Mouse (Mus musculus): ENCODE results near the gene Tenm4. TPM values are rescaled to one million over a fixed set of nuclear protein-coding genes. Genes with fewer than 3 reads are reported as not detected.
A peak's percentile ranks its signal among the peaks of the same experiment; 100 is the strongest.
"Not testable (repeated sequence)": the region's sequence is repeated elsewhere in the genome, so short reads cannot be mapped to it uniquely, and the experiment has no call there.

Gene Tenm4
- polyA plus RNA-seq, 1 experiment from 2014 or later, result 31.5 TPM

DNA sequence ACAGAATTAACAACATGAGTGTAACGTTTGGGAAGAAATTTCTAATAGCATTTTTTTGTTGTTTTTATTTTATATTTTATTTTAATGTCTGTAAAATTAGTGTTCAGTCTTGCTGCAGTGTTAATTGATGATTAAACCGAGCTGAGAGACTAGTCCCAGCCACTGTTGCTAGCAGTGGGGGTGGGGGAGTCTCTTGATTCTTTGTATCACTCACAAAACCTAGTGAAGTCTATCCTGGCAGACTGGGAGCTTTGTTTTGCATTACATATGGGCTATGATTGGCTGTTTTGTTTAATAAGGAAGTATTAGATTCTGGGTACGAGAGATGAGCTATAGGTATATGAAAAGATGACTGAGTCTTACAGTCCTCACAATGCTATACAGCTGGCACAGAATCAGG, 428.0 kb downstream of the Tenm4 start:
- no peak overlapping the region for H3K4me3 ChIP-seq
- peaks cover 42% of the 10 kb centered on the region for H3K4me1 ChIP-seq
- no peaks in the 10 kb centered on the region for H3K27me3 ChIP-seq (replicated peaks; ENCODE audit: low read depth, poor library complexity, severe bottlenecking)
- 77% methylated on average over 3 of the region's 3 CpGs for WGBS
- 0 out of 2 replicates have a peak, but pooled peaks cover 5% of the 10 kb centered on the region for H3K36me3 ChIP-seq (replicated peaks)
- no peak for DNase-seq (ENCODE audit: low spot score)
- no peaks in the 10 kb centered on the region for H3K9me3 ChIP-seq
- 0 out of 2 replicates have a peak overlapping the region, but pooled peaks have one; percentile 45 for H3K27ac ChIP-seq (replicated peaks)

DNA sequence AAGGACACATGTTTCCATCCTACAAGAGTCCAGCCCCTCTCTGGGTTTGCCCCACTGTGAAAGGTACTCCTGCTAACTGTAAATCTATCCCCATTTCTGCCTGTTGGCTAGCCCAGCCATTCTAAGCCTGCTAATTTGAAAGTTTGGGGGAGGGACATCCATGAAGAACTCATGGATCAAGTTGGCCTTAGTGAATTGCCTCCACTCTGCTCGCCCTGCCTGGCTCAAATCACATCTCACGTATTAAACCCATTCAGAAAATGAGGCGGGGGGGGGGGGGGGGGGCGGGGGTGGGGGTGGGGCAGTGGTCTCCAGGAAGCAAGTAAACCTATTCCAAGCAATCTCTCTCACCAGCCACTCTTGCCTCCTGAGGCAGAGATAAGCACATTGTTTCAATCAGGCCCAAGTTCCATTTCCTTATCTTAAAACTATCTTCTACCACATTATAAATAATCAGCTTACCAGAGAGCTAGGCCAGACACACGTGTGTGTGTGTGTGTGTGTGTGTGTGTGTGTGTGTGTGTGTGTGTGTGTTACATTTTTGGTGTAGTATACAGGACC, 429.4 kb downstream of the Tenm4 start:
- Histone ChIP-seq H3K9me3 (no peaks in the 10 kb centered on the region), H3K27ac (replicated peaks) (peak overlapping the region; percentile 45), H3K27me3 (replicated peaks; ENCODE audit: low read depth, poor library complexity, severe bottlenecking) (no peaks in the 10 kb centered on the region), H3K4me3 (no peak overlapping the region), H3K4me1 (peaks cover 55% of the 10 kb centered on the region), H3K36me3 (replicated peaks) (no peaks in the 10 kb centered on the region)
- 36% methylated on average over 5 of the region's 5 CpGs for WGBS
- DNase-seq (ENCODE audit: low spot score), result peak; percentile 47

DNA sequence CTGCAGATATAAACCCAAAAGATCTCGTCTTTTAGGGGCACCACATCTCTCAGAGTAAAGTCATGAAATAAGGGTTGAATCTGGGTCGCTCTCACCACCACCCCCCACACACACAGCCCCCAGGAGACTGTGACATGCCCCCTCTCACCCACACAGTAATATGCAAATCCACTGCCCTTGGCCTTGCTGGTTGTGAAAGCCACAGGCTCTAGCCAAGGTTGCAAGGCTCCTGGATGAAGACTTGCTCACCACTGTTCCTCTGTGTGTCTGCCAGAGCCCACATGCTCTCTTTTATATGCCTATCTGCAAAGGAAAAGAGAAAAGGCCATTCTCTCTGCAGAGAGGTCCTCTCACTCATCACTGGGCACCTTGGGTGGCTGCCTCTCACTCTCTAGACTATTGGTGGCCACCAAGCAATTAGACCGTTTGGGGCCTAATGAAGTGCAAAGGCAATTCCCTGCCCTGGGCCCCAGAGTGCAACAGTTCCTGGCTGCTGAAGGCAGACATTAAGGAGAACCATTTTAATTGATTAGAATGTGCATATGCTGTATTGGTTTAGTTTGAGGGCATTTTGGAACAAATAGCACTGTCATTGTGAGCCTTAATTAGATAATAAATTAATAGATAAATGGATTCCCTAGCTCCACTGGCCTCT, 433.2 kb downstream of the Tenm4 start:
- Histone ChIP-seq H3K36me3 (replicated peaks) (no peaks in the 10 kb centered on the region), H3K27ac (replicated peaks) (peak overlapping the region; percentile 83), H3K9me3 (no peaks in the 10 kb centered on the region), H3K4me3 (no peak overlapping the region), H3K27me3 (replicated peaks; ENCODE audit: low read depth, poor library complexity, severe bottlenecking) (no peaks in the 10 kb centered on the region), H3K4me1 (peaks cover 33% of the 10 kb centered on the region)
- 64% methylated on average over 3 of the region's 3 CpGs for WGBS
- no peak for DNase-seq (ENCODE audit: low spot score)

DNA sequence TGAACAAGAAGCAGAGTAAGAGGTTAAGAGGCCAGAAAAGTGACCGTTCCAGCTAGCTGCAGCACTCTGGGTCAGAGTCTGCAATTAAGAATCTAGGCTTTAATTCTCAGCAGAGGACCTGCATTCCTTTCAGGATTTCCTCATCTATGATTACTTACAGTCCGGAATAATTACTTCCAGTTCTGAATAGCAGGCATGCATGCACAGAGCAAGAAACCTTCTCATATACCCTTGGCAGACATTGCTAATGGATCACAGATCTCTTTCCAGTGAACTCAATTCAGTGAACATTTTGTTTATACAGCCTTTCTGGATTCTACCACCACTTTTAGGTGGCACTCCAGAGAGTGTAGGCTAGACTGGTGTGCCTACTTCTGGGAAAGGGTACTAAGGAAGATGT, 434.3 kb downstream of the Tenm4 start:
- DNase-seq (ENCODE audit: low spot score), result peak; percentile 30
- Histone ChIP-seq H3K4me1 (peaks cover 28% of the 10 kb centered on the region), H3K27me3 (replicated peaks; ENCODE audit: low read depth, poor library complexity, severe bottlenecking) (no peaks in the 10 kb centered on the region), H3K27ac (replicated peaks) (peak overlapping the region; percentile 83), H3K4me3 (no peak overlapping the region), H3K36me3 (replicated peaks) (no peaks in the 10 kb centered on the region), H3K9me3 (no peaks in the 10 kb centered on the region)
- WGBS, result 39% methylated on average over 2 of the region's 2 CpGs

DNA sequence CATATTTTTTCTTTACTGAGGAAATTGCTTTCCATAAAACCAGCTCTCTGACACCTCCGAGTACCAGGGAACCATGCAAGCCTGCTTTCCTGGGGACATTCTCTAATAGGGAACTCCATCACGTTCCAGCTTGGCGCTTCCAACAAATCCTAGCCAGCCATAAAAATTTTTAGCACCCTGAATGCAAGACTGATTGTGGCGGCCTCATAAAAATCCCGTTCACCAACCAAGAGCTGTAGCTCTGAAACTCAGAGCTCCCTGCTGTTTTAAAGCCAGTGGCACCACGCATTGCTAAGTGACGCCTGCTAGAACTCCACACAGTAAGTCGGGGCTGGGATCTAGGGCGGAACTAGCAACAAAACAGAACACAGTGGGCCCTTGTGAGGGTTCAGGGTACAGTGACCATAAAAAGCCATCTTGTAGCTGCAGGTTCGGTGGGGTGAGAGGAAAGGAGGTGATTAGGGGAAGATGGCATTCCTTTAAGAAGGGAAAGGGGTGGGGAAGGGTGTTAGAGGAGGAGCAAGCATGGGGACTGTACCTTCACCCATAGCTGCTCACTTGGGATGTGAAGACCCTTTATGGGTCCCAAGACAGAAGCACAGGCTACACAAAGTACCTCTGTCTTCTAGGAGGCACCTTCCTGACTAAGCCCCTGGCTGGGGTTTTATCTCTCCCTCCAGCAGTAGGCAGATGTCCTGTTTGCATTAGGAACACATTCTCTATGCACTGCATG, 439.0 kb downstream of the Tenm4 start:
- WGBS, result 60% methylated on average over 10 of the region's 10 CpGs
- H3K4me3 ChIP-seq, result no peak overlapping the region
- no peak for DNase-seq (ENCODE audit: low spot score)
- H3K4me1 ChIP-seq, result peaks cover 12% of the 10 kb centered on the region
- no peaks in the 10 kb centered on the region for H3K36me3 ChIP-seq (replicated peaks)
- H3K9me3 ChIP-seq, result no peaks in the 10 kb centered on the region
- H3K27ac ChIP-seq (replicated peaks), result peak overlapping the region; percentile 40
- no peaks in the 10 kb centered on the region for H3K27me3 ChIP-seq (replicated peaks; ENCODE audit: low read depth, poor library complexity, severe bottlenecking)

DNA sequence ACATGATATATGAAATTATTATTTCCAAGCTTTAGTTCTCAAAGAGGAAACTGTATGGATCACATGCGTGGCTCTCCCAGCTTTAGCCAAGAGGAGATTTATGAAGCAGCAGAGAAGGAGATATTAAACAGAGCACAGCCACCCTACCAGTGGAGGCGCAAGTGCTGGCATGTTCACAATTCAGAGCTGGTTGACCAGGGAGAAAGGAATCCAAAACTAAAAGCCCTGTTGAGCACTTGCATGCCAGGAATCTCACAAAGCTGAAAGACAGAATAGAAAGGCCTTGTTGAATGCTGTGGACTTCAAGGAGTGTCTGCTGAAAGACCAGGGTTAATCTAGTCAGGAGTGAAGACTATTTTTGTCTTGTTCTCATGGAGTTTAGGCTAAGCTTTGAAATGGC, 446.3 kb downstream of the Tenm4 start:
- H3K4me3 ChIP-seq, result no peak overlapping the region
- peaks cover 26% of the 10 kb centered on the region for H3K4me1 ChIP-seq
- no peaks in the 10 kb centered on the region for H3K9me3 ChIP-seq
- no peaks in the 10 kb centered on the region for H3K27me3 ChIP-seq (replicated peaks; ENCODE audit: low read depth, poor library complexity, severe bottlenecking)
- 93% methylated on average over 2 of the region's 2 CpGs for WGBS
- H3K36me3 ChIP-seq (replicated peaks), result no peaks in the 10 kb centered on the region
- 0 out of 2 replicates have a peak overlapping the region, but pooled peaks have one; percentile 19 for H3K27ac ChIP-seq (replicated peaks)
- no peak for DNase-seq (ENCODE audit: low spot score)

DNA sequence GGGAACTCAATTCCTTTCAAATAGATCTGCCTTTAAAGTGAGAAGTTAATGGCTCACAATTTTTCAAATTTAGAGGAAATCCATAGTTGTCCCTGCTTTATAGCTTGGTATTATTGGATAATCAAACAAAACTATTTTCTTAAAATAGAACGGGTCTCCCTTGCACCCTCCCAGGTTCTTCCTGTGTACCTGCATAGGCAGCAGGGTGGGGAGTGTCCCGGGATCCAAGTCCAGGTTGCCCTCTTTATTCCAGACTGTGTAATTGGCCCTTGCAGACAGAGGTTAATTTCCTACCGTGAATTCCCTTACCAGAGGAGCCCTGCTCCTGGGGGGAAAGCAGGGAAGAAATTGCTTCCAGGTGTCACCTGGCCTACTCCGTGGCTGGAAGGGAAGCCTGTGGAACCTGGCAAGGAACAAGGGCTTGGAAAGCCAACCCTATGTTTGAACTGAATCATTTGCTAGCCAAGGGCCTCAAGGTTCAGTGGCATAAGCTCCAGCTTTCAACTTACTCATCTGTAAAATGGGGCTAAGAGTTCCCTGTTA, 449.0 kb downstream of the Tenm4 start:
- WGBS, result 48% methylated on average over 4 of the region's 4 CpGs
- Histone ChIP-seq H3K27me3 (replicated peaks; ENCODE audit: low read depth, poor library complexity, severe bottlenecking) (no peaks in the 10 kb centered on the region), H3K4me3 (no peak overlapping the region), H3K36me3 (replicated peaks) (no peaks in the 10 kb centered on the region), H3K27ac (replicated peaks) (peak overlapping the region; percentile 54; the same call in 1 of the 2 replicates), H3K4me1 (peaks cover 26% of the 10 kb centered on the region), H3K9me3 (no peaks in the 10 kb centered on the region)
- DNase-seq (ENCODE audit: low spot score), result peak; percentile 62

DNA sequence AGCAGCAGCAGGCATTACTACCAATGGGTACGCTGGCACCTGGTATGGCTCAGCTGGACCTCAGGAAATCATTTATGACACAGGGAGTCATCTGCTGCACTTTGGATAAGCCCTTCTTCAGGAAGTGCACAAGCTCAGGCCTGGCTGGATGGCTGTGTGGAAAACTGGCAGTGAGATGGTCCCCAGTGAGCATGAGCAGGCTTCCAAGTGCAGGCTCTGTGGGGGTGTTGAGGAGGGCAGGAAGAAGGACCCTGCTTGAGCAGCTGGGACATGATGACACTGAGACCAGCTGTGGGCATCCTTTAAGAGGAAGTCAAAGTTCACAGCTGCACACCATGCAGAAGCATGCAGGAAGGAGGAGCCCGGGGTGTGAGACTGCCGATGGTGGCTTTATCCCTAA, 455.3 kb downstream of the Tenm4 start:
- Histone ChIP-seq H3K9me3 (no peaks in the 10 kb centered on the region), H3K27ac (replicated peaks) (no peak overlapping the region), H3K4me3 (no peak overlapping the region), H3K4me1 (peaks cover 12% of the 10 kb centered on the region), H3K36me3 (replicated peaks) (no peaks in the 10 kb centered on the region), H3K27me3 (replicated peaks; ENCODE audit: low read depth, poor library complexity, severe bottlenecking) (no peaks in the 10 kb centered on the region)
- no peak for DNase-seq (ENCODE audit: low spot score)
- WGBS, result 80% methylated on average over 3 of the region's 3 CpGs

DNA sequence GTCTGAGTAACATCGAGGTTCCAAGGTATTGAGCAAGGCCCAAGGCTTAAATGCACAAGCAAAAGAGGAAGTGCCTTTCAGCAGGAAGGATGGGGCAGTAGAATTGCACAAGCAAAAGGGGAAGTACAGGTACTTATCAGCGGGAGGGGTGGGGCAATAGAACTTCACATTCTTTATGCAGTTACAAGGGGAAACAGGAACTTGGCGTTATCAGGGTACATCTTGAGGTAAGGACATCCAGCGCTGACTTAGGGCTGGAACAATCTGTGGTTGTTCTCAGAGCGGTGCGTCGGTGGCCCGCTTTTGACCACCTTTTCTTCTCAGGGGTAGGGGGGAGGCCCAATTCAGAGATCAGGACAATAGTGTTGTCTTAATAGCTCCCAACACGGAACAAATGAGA, 459.5 kb downstream of the Tenm4 start:
- DNase-seq (ENCODE audit: low spot score); H3K36me3 ChIP-seq (replicated peaks); H3K9me3 ChIP-seq; H3K27ac ChIP-seq (replicated peaks); H3K4me3 ChIP-seq; H3K27me3 ChIP-seq (replicated peaks; ENCODE audit: low read depth, poor library complexity, severe bottlenecking): not testable (repeated sequence)
- H3K4me1 ChIP-seq, result peaks cover 13% of the 10 kb centered on the region
- 95% methylated on average over 9 of the region's 9 CpGs for WGBS

DNA sequence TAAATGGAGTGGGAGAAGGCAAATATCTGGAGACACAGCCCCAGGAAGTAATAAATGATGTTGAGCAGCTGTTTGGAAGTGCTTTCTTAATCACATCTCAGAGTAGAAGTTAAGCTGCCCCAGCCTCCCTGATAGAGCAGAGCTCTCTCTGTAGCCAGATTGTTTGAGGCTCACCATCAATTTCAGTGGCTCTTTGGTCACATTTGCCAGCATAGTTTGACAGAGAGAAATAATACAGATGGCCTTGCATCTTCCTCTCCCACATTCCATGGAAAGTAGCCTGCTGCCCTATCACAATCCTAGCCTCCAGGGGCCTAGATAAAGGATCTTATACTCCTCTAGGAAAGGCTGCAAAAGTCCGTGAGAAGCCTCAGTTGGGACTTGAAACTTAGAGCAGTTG, 462.0 kb downstream of the Tenm4 start:
- peaks cover 19% of the 10 kb centered on the region for H3K4me1 ChIP-seq
- WGBS, result 81% methylated on average over 1 of the region's 1 CpGs
- H3K36me3 ChIP-seq (replicated peaks), result no peaks in the 10 kb centered on the region
- no peaks in the 10 kb centered on the region for H3K27me3 ChIP-seq (replicated peaks; ENCODE audit: low read depth, poor library complexity, severe bottlenecking)
- no peak overlapping the region for H3K4me3 ChIP-seq
- peaks cover 9% of the 10 kb centered on the region; the same call in 1 of the 2 replicates for H3K9me3 ChIP-seq
- DNase-seq (ENCODE audit: low spot score), result no peak
- 0 out of 2 replicates have a peak overlapping the region, but pooled peaks have one; percentile 14 for H3K27ac ChIP-seq (replicated peaks)

DNA sequence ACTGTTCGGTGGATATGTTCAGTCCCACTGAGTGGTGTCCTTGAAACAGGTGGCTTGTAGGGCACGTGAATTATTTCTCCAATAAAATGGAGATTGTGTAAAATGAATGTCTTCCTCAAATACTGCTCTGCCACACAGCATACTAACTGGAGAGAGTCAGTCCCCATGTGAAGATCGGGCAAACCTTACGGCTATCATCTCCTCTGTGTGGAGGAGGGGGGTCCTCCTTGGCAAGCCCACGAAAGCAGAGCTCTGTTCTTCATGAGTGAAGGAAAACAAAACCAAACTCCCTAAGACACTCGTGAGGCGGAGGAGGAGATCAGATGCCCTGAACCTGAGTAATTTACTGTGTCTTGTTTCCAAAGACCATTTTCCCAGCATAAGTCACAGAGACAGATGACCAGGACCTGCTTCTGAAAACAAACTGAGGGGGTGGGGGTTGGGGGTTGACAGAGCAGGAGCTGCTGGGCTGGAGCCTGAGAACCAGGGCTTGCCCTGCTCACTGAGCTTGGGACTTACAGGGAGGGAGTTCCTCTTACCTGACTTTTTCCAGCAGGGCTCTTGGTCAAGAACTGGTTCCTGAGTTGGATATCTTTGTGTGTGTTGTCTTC, 464.9 kb downstream of the Tenm4 start:
- Histone ChIP-seq H3K4me3 (no peak overlapping the region), H3K36me3 (replicated peaks) (no peaks in the 10 kb centered on the region), H3K4me1 (peaks cover 19% of the 10 kb centered on the region), H3K27ac (replicated peaks) (no peak overlapping the region), H3K27me3 (replicated peaks; ENCODE audit: low read depth, poor library complexity, severe bottlenecking) (peaks cover 10% of the 10 kb centered on the region; the same call in 1 of the 2 replicates), H3K9me3 (peaks cover 9% of the 10 kb centered on the region; the same call in 1 of the 2 replicates)
- DNase-seq (ENCODE audit: low spot score), result no peak
- 63% methylated on average over 7 of the region's 7 CpGs for WGBS

DNA sequence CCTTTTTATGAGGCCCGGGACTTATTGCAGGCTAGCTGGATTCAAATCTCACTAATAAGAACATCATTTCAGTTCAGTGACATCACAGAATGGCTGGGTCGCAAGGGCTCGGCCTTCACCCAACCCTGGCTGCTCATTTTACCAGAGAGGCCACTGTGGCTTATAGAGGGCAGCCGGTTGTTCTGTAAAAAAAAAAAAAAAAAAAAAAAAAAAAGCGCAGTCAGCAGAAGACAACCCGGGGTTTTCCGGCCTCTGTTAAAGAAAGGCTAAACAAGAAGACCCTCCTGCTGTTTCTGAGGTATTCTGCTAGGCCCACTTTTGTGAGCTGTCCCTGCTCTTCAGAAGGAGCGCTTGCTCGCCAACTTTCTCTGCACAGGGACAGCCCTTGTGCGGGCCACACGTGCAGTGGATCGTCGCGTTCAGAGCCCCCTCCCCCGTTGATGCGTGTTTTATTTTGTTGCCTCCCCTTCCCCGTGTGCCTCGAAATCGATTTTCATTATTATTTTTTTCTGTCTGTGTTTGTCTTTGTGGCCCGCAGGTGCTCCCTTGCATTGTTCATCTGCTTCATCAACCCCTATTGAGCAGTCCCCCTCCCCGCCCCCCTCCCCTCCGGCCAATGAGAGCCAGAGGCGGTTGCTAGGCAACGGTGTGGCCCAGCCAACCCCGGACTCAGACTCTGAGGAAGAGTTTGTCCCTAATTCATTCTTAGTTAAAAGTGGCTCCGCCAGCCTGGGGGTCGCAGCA, 472.6 kb downstream of the Tenm4 start:
- Histone ChIP-seq H3K4me1 (peaks cover 63% of the 10 kb centered on the region), H3K27me3 (replicated peaks; ENCODE audit: low read depth, poor library complexity, severe bottlenecking) (peaks cover 59% of the 10 kb centered on the region), H3K27ac (replicated peaks) (peak overlapping the region; percentile 87), H3K9me3 (no peaks in the 10 kb centered on the region), H3K36me3 (replicated peaks) (no peaks in the 10 kb centered on the region), H3K4me3 (peak overlapping the region; percentile 60)
- 1% methylated on average over 27 of the region's 27 CpGs for WGBS
- DNase-seq (ENCODE audit: low spot score), result peak; percentile 94
